Mouse (Mus musculus) liver, embryonic 12.5 days (tissue): ENCODE measurements around the gene Mef2b. TPM values are rescaled to one million over a fixed set of nuclear protein-coding genes. Genes with fewer than 3 reads are reported as not detected.
"Not testable (repeated sequence)": the region's sequence is repeated elsewhere in the genome, so short reads cannot be mapped to it uniquely, and the experiment has no call there.

Experiments used
- ATAC-seq: fragments of 200-750 bp; cut with Nextera tagmentation; 2 replicates; pipeline ENCODE4 v1.8.0; 2017; ENCODE audit warnings: moderate number of reproducible peaks, mild to moderate bottlenecking, moderate library complexity
- H3K27ac ChIP-seq: fragments of 300-500 bp; sonication (generic); 2 replicates; pipeline ENCODE4 v1.5.1; 2016; ENCODE audit warnings: mild to moderate bottlenecking
- H3K27me3 ChIP-seq: fragments of 300-500 bp; sonication (generic); replicated peaks from 2 replicates; pipeline ENCODE4 v1.6.1; 2016; ENCODE audit warnings: mild to moderate bottlenecking, moderate library complexity
- H3K36me3 ChIP-seq: fragments of 300-500 bp; sonication (generic); 2 replicates; pipeline ENCODE4 v1.6.1; 2016; ENCODE audit warnings: mild to moderate bottlenecking, moderate library complexity
- H3K4me1 ChIP-seq: fragments of 300-500 bp; sonication (generic); 2 replicates; pipeline ENCODE4 v1.6.1; 2016
- H3K4me2 ChIP-seq: fragments of 300-500 bp; sonication (generic); 2 replicates; pipeline ENCODE4 v1.6.1; 2016; ENCODE audit warnings: mild to moderate bottlenecking, moderate library complexity
- H3K4me3 ChIP-seq: fragments of 300-500 bp; sonication (generic); 2 replicates; pipeline ENCODE4 v1.5.1; 2016; ENCODE audit warnings: mild to moderate bottlenecking, moderate library complexity
- H3K9ac ChIP-seq: fragments of 300-500 bp; sonication (generic); 2 replicates; pipeline ENCODE4 v1.6.1; 2016; ENCODE audit warnings: mild to moderate bottlenecking, moderate library complexity
- H3K9me3 ChIP-seq: fragments of 300-500 bp; sonication (generic); replicated peaks from 2 replicates; pipeline ENCODE4 v1.6.1; 2016; ENCODE audit warnings: mild to moderate bottlenecking, moderate library complexity
- WGBS: fragments of 180-500 bp; shearing (Covaris S2); methylation state at CpG from one replicate; pipeline ENCODE4 v1.1.7; 2016; ENCODE audit not compliant: insufficient replicate concordance; 5-methylcytosine and 5-hydroxymethylcytosine counted together
- microRNA-seq: library from miRNA; unstranded; fragments of <30 nt; microRNA quantifications from one replicate; pipeline ENCODE4, GENCODE M21; 2017
- polyA plus RNA-seq: library from polyadenylated mRNA; unstranded; fragments of >200 nt; fragmentation: Nextera tagmentation; extraction: Ambion mirVana; gene quantifications from 2 replicates; pipeline ENCODE4 v1.2.1, GENCODE M21; 2016

Mef2b gene
- polyA plus RNA-seq, 1 experiment from 2014 or later = 0.36 TPM

DNA sequence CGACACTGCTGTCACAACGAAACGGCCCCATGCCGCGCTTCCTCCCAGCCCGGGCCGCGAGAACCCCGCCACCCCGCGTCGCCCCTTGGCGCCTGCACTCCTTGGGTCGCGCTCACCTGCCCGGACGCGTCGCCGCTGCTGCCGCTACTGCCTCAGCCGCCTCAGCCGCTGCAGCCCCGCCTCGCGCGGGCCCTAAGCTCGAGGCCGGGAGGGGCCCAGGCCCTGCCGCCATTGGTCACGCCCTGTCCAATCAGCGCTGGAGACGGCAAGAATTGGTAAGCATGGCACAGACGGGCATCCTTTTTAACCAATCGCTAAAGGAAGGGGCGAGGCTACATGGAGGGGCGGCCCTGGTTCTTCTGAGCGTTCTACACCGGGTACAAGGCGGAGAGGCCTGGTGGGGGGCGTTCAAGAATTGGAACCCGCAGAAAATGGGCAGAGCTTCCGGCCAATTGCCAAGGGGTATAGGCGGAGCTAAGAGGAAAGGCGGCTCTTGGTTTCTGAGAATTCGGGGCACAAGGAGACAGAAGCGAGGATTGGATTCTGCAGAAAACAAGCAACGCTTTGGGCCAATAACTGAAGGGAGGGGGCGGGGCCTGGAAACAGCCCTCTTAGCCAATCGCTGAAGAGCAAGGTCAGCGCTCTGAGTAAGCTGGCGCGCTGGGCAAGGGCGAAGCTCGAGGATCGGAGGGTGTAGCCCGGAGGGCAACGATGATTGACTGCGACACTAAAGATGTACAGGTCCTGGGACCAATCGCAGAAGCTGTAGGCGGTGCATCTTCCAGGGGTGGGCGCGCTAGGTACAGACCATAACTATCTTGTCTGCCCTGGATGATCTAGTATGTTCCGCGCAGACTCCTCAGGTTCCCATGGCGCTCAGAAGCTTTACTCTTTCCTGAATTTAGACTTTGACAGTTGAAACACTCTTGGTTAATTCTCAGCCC, 72.9 kb downstream of the Mef2b start, which contains the start of gene Slc25a42:
Gene Slc25a42, minus strand, starts transcription at position 194 of the 944 bp plus-strand sequence.
- peak within 1 kb of the TSS; percentile 90 for H3K27ac ChIP-seq
- WGBS = under 1% methylated on average over 66 of the region's 66 CpGs
- peak within 1 kb of the TSS; percentile 86 for H3K9ac ChIP-seq
- H3K4me2 ChIP-seq = peak within 1 kb of the TSS; percentile 98
- peak within 1 kb of the TSS; percentile 72 for H3K4me3 ChIP-seq
- peaks cover 53% of the 10 kb centered on the region for H3K4me1 ChIP-seq
- peak; percentile 94 for ATAC-seq
- H3K9me3 ChIP-seq = no peaks in the 10 kb centered on the region
- H3K27me3 ChIP-seq = no peaks in the 10 kb centered on the region
- no peaks in the 10 kb centered on the region for H3K36me3 ChIP-seq

DNA sequence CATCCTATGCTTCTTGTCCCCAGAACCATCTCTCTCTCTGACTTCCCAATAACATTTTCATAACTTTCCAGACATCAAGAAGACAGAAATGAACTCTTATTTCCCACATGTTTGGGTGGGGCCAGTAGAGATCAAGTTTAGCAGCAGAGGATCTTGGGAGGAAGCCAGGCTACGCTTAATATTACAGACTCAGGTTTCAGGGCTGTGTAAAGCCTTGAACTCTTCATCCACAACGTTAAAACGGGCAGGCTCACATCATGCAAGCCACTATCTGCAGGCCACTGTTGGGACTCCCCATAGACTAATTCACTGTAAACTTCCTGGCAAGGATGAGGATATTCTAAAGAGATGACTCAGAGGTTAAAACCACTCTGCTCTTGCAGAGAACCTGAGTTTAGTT, 74.9 kb downstream of the Mef2b start:
- 67% methylated on average over 3 of the region's 3 CpGs for WGBS
- no peak for ATAC-seq
- no peak overlapping the region for H3K4me2 ChIP-seq
- H3K4me1 ChIP-seq = peaks cover 35% of the 10 kb centered on the region
- no peak overlapping the region for H3K9ac ChIP-seq
- no peaks in the 10 kb centered on the region for H3K27me3 ChIP-seq
- no peaks in the 10 kb centered on the region for H3K36me3 ChIP-seq
- H3K27ac ChIP-seq = no peak overlapping the region
- H3K9me3 ChIP-seq = no peaks in the 10 kb centered on the region
- no peak overlapping the region for H3K4me3 ChIP-seq

DNA sequence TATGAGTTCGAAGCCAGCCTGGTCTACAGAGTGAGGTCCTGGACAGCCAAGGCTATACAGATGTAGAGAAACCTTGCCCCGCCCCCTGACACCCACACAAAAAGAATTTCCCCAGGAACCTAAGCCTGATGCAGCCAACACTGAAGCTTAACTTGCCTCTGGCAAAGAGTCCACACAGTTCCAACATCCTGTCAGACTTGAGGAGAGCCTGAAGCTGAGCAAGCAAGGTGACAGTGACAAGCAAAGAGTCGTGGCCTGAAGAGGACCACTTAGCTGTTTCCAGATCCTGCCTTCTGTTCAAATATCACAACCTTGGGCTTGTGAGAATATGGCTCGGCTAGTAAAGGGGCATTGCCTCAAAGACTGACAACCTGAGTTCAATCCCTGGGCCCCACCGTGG, 75.6 kb downstream of the Mef2b start:
- no peak overlapping the region for H3K9ac ChIP-seq
- H3K4me2 ChIP-seq = no peak overlapping the region
- no peak overlapping the region for H3K27ac ChIP-seq
- no peak for ATAC-seq
- H3K36me3 ChIP-seq = no peaks in the 10 kb centered on the region
- peaks cover 35% of the 10 kb centered on the region for H3K4me1 ChIP-seq
- H3K4me3 ChIP-seq = no peak overlapping the region
- no peaks in the 10 kb centered on the region for H3K27me3 ChIP-seq
- WGBS = 63% methylated on average over 5 of the region's 5 CpGs
- no peaks in the 10 kb centered on the region for H3K9me3 ChIP-seq

DNA sequence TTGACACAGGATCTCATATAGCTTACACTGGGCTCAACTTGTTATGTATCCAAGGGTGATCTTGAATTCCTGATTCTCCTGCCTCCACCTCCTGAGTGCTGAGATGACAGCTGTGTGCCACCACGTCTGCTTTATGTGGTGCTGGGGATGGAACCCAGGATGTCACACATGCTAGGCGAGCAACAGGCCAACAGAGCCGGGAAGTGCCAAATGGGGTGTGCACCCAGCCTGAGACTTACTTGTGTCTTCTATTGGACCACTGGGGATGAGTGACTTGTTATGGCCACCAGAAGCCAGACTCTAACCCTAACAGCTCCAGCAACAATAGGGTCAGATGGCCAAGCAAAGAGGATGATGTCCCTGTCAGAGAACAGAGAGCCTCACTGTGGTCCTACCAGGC, 76.7 kb downstream of the Mef2b start:
- H3K36me3 ChIP-seq, H3K27me3 ChIP-seq, H3K9ac ChIP-seq, H3K9me3 ChIP-seq, H3K27ac ChIP-seq, H3K4me3 ChIP-seq, ATAC-seq, H3K4me2 ChIP-seq: not testable (repeated sequence)
- WGBS = 54% methylated on average over 3 of the region's 3 CpGs
- peaks cover 30% of the 10 kb centered on the region for H3K4me1 ChIP-seq

DNA sequence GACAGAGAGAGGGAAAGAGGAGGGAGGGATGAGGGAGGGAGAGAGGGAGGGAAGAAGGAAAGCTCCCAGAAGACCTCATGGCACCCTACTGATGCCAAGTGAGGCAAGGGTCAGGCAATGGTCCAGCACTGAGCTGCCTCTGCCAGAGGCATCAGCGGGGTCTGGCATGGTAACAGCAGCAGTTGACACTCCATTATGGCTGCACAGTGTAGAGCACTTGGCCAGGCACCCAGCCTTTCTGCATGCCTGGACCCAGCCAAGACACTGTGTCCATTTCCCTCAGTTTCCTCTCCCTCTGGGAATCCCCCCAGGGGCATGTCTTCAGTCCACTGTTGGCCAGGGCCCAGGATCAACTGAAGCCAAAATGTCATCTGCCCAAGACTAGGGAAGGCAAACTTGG, 77.1 kb downstream of the Mef2b start:
- H3K4me2 ChIP-seq = no peak overlapping the region
- WGBS = 75% methylated on average over 1 of the region's 1 CpGs
- no peaks in the 10 kb centered on the region for H3K27me3 ChIP-seq
- H3K9me3 ChIP-seq = no peaks in the 10 kb centered on the region
- peaks cover 26% of the 10 kb centered on the region for H3K4me1 ChIP-seq
- no peak for ATAC-seq
- peaks cover 3% of the 10 kb centered on the region for H3K36me3 ChIP-seq
- H3K4me3 ChIP-seq = no peak overlapping the region
- no peak overlapping the region for H3K9ac ChIP-seq
- H3K27ac ChIP-seq = no peak overlapping the region

Small RNAs within 50 kb of the gene (microRNA-seq; reads per million reads assigned to microRNA genes)
- gene Mir7066 = not detected

Other genes starting within 250 kb of the Mef2b start
- 3.8 and 4.5 TPM in 2 replicates for gene Tssk6, start 237.5 kb upstream of the Mef2b start, polyA plus RNA-seq
- 121 and 122 TPM in 2 replicates for gene Ndufa13, start 237.2 kb upstream of the Mef2b start, polyA plus RNA-seq
- 0.74 and 0.86 TPM in 2 replicates for gene Yjefn3, start 237.0 kb upstream of the Mef2b start, polyA plus RNA-seq
- 60.2 and 62.6 TPM in 2 replicates for gene Gatad2a, start 143.3 kb upstream of the Mef2b start, polyA plus RNA-seq
- gene Mau2, start 97.0 kb upstream of the Mef2b start, polyA plus RNA-seq = 35.4 and 36.2 TPM in 2 replicates
- gene Sugp1, start 96.9 kb upstream of the Mef2b start, polyA plus RNA-seq = 25.1 and 26.2 TPM in 2 replicates
- gene Tm6sf2, start 66.8 kb upstream of the Mef2b start, polyA plus RNA-seq = 0.68 and 0.74 TPM in 2 replicates
- gene Hapln4, start 56.3 kb upstream of the Mef2b start, polyA plus RNA-seq = 0.12 and 0.26 TPM in 2 replicates
- gene Ncan, start 18.8 kb upstream of the Mef2b start, polyA plus RNA-seq = not detected in 2 replicates
- gene Nr2c2ap, start 8.4 kb upstream of the Mef2b start, polyA plus RNA-seq = 30.9 and 33.0 TPM in 2 replicates
- 9.6 and 9.8 TPM in 2 replicates for gene Rfxank, start 557 bp upstream of the Mef2b start, polyA plus RNA-seq
- gene Borcs8, start 212 bp upstream of the Mef2b start, polyA plus RNA-seq = 25.1 and 28.8 TPM in 2 replicates
- 37.7 and 39.4 TPM in 2 replicates for gene Tmem161a, start 32.6 kb downstream of the Mef2b start, polyA plus RNA-seq
- 6.6 and 8.5 TPM in 2 replicates for gene Slc25a42, start 72.6 kb downstream of the Mef2b start, polyA plus RNA-seq
- 24.4 and 24.7 TPM in 2 replicates for gene Sugp2, start 94.5 kb downstream of the Mef2b start, polyA plus RNA-seq
- 23.9 and 24.8 TPM in 2 replicates for gene Armc6, start 94.8 kb downstream of the Mef2b start, polyA plus RNA-seq
- gene Homer3, start 143.1 kb downstream of the Mef2b start, polyA plus RNA-seq = 19.6 and 21.4 TPM in 2 replicates
- 37.0 and 40.0 TPM in 2 replicates for gene Ddx49, start 162.8 kb downstream of the Mef2b start, polyA plus RNA-seq
- gene Cope, start 162.8 kb downstream of the Mef2b start, polyA plus RNA-seq = 205 and 212 TPM in 2 replicates
- 0.45 and 0.63 TPM in 2 replicates for gene Cers1, start 176.1 kb downstream of the Mef2b start, polyA plus RNA-seq
- 1.0 and 1.5 TPM in 2 replicates for gene Gdf1, start 190.1 kb downstream of the Mef2b start, polyA plus RNA-seq
- gene Upf1, start 213.6 kb downstream of the Mef2b start, polyA plus RNA-seq = 30.4 and 30.5 TPM in 2 replicates
- 0.27 and 0.63 TPM in 2 replicates for gene Comp, start 233.8 kb downstream of the Mef2b start, polyA plus RNA-seq